Mouse (Mus musculus): ENCODE results near the gene Try10. TPM values are rescaled to one million over a fixed set of nuclear protein-coding genes. Genes with fewer than 3 reads are reported as not detected.
"Not testable (repeated sequence)": the region's sequence is repeated elsewhere in the genome, so short reads cannot be mapped to it uniquely, and the experiment has no call there.

Gene Try10
- polyA plus RNA-seq (2014; fragmentation: Nextera tagmentation; extraction: Ambion mirVana), result not detected in 2 replicates

DNA sequence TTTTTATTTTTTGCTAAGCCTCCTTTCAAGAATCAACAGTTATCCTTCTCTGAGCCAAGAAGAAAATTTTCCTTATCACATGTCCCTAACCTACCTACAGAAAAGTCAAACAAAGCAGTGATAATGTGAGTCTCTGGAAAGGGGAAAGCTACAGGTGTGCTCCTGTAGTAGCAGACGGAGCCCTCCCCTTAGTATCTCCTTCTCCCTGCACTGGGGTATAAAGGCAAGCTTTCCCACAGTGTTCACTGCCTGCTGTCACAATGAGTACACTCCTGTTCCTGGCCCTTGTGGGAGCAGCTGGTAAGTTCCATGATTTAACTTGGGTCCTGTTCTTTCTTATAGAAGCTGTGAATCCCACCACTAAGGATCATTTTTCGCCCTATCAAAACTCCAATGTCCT lies at the start of gene Try10:
TSS of gene Try10 (plus strand) at position 174 of the 400 bp plus-strand sequence.
- DNase-seq (ENCODE audit: low spot score) (no peak), ATAC-seq (ENCODE audit: low read depth) (no peak)
- no peak within 1 kb of the TSS for H3K27ac ChIP-seq (replicated peaks; ENCODE audit: low read depth, low read length)
- H3K27me3 ChIP-seq (replicated peaks; ENCODE audit: control insufficient read depth, insufficient read depth, low read length), result no peaks in the 10 kb centered on the region
- H3K9me3 ChIP-seq (ENCODE audit: control insufficient read depth, low read length), result no peaks in the 10 kb centered on the region
- H3K4me3 ChIP-seq (ENCODE audit: low read depth, low read length), result no peak within 1 kb of the TSS
- H3K9ac ChIP-seq (ENCODE audit: low read depth, low read length), result no peak within 1 kb of the TSS
- H3K36me3 ChIP-seq (ENCODE audit: control insufficient read depth, insufficient read depth, low read length), result no peaks in the 10 kb centered on the region
- H3K4me1 ChIP-seq (ENCODE audit: control insufficient read depth, insufficient read depth, low read length), result no peaks in the 10 kb centered on the region
- WGBS, result 85% methylated on average over 2 of the region's 2 CpGs
- no peak within 1 kb of the TSS for H3K4me2 ChIP-seq (ENCODE audit: low read depth, low read length)

DNA sequence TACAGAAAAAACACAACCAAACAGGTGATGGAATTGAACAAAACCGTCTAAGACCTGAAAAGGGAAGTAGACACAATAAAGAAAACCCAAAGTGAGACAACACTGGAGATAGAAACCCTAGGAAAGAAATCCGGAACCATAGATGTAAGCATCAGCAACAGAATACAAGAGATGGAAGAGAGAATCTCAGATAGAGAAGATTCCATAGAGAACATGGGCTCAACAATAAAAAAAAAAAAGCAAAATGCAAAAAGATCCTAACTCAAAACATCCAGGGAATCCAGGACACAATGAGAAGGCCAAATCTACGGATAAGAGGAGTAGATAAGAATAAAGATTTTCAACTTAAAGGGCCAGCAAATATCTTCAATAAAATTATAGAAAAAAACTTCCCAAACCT lies 37.2 kb upstream of the Try10 start, which contains the start of gene Try5:
TSS of gene Try5 (minus strand) at position 101 of the 400 bp plus-strand sequence.
- DNase-seq (ENCODE audit: low spot score); H3K4me2 ChIP-seq (ENCODE audit: low read depth, low read length); H3K36me3 ChIP-seq (ENCODE audit: control insufficient read depth, insufficient read depth, low read length); H3K9me3 ChIP-seq (ENCODE audit: control insufficient read depth, low read length); H3K27ac ChIP-seq (replicated peaks; ENCODE audit: low read depth, low read length); H3K4me3 ChIP-seq (ENCODE audit: low read depth, low read length); H3K4me1 ChIP-seq (ENCODE audit: control insufficient read depth, insufficient read depth, low read length); ATAC-seq (ENCODE audit: low read depth); H3K9ac ChIP-seq (ENCODE audit: low read depth, low read length); H3K27me3 ChIP-seq (replicated peaks; ENCODE audit: control insufficient read depth, insufficient read depth, low read length): not testable (repeated sequence)
- 68% methylated on average over 3 of the region's 3 CpGs for WGBS

DNA sequence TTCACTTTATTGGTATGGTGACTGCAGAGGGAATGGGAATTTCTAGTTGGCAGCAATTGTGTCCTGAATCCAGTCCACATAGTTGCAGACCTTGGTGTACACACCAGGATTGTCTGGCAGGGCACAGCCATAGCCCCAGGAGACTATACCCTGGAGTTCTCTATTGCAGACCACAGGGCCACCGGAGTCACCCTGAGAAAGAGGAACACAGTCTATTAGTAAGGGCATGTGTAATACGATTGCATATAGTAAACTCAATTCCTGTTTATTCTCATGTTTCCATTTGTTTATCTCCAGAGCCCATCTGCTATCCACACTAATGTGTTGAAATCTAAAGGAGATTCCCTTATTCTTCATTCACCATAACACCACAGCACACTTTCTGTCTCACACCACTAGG lies 19.9 kb downstream of the Try10 start:
- H3K9me3 ChIP-seq (ENCODE audit: control insufficient read depth, low read length); H3K27ac ChIP-seq (replicated peaks; ENCODE audit: low read depth, low read length); ATAC-seq (ENCODE audit: low read depth); H3K36me3 ChIP-seq (ENCODE audit: control insufficient read depth, insufficient read depth, low read length); H3K27me3 ChIP-seq (replicated peaks; ENCODE audit: control insufficient read depth, insufficient read depth, low read length); H3K9ac ChIP-seq (ENCODE audit: low read depth, low read length); H3K4me3 ChIP-seq (ENCODE audit: low read depth, low read length); H3K4me1 ChIP-seq (ENCODE audit: control insufficient read depth, insufficient read depth, low read length); H3K4me2 ChIP-seq (ENCODE audit: low read depth, low read length); DNase-seq (ENCODE audit: low spot score): not testable (repeated sequence)
- 80% methylated on average over 1 of the region's 2 CpGs for WGBS

DNA sequence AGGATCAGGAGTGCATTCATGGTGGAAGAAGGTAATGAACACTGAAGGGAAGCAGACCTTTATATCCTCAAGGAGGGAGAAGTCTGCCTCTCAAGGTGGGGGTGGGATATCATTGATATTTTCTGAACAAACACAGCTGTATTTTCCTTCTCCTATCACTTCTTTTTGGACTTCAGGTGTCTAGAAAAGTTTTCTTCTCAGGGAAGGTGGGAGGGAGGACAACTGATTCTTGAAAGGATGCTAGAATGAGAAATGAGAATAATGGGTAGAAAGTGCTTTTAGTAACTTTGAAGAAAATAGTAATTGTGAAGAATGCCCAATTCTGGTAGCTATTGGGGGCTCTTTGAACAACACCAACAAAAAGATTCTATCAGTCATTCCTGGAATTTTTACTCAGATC lies 23.7 kb downstream of the Try10 start, which contains the start of gene Prss3:
TSS of gene Prss3 (minus strand) at position 101 of the 400 bp plus-strand sequence.
- ATAC-seq (ENCODE audit: low read depth); H3K4me2 ChIP-seq (ENCODE audit: low read depth, low read length); H3K27me3 ChIP-seq (replicated peaks; ENCODE audit: control insufficient read depth, insufficient read depth, low read length); H3K4me3 ChIP-seq (ENCODE audit: low read depth, low read length); H3K4me1 ChIP-seq (ENCODE audit: control insufficient read depth, insufficient read depth, low read length); DNase-seq (ENCODE audit: low spot score); H3K36me3 ChIP-seq (ENCODE audit: control insufficient read depth, insufficient read depth, low read length); H3K27ac ChIP-seq (replicated peaks; ENCODE audit: low read depth, low read length); H3K9me3 ChIP-seq (ENCODE audit: control insufficient read depth, low read length); H3K9ac ChIP-seq (ENCODE audit: low read depth, low read length): not testable (repeated sequence)

DNA sequence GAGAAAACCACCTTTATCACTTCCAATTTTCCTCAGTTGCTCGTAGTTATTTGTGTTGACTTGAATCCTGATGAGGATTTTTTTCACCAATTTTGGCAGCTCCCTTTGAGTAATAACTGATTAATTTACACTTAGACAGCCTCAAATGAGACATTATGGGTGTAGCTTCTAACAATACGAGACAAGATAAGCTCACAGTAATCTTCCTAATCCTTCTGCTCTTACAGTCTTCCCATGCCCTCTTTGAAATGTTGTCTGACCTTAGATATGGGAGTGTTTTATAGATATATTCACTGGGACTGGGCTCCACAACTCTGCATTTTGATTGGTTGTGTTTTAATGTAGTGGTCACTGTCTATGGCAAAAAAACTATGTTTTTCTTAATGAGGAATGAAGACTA lies 32.9 kb downstream of the Try10 start:
- H3K4me1 ChIP-seq (ENCODE audit: control insufficient read depth, insufficient read depth, low read length), result no peaks in the 10 kb centered on the region
- H3K4me2 ChIP-seq (ENCODE audit: low read depth, low read length), result no peak overlapping the region
- H3K27ac ChIP-seq (replicated peaks; ENCODE audit: low read depth, low read length), result no peak overlapping the region
- no peaks in the 10 kb centered on the region for H3K9me3 ChIP-seq (ENCODE audit: control insufficient read depth, low read length)
- no peak for ATAC-seq (ENCODE audit: low read depth)
- DNase-seq (ENCODE audit: low spot score), result no peak
- no peaks in the 10 kb centered on the region for H3K27me3 ChIP-seq (replicated peaks; ENCODE audit: control insufficient read depth, insufficient read depth, low read length)
- H3K36me3 ChIP-seq (ENCODE audit: control insufficient read depth, insufficient read depth, low read length), result no peaks in the 10 kb centered on the region
- no peak overlapping the region for H3K9ac ChIP-seq (ENCODE audit: low read depth, low read length)
- WGBS, result 71% methylated on average over 2 of the region's 2 CpGs
- H3K4me3 ChIP-seq (ENCODE audit: low read depth, low read length), result no peak overlapping the region

DNA sequence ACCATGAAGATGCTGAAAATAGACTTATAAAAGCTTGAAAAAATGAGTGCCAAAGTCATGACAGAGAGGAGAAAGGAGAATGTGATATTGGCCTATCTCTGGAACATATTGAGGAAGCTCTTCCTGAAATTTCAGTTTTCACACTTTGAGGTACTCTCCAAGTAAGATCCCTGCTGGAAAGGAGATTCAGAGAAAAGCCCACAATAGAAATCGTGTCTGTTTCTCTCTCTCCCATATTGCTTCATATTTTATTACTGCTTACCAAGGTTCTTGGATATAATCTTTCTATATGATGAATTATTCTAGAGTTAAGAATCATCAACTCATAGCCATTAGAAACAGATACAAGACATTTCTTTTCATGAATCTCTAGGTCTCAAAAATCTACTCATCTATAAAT lies 37.7 kb downstream of the Try10 start:
- not testable (repeated sequence) for DNase-seq (ENCODE audit: low spot score)

DNA sequence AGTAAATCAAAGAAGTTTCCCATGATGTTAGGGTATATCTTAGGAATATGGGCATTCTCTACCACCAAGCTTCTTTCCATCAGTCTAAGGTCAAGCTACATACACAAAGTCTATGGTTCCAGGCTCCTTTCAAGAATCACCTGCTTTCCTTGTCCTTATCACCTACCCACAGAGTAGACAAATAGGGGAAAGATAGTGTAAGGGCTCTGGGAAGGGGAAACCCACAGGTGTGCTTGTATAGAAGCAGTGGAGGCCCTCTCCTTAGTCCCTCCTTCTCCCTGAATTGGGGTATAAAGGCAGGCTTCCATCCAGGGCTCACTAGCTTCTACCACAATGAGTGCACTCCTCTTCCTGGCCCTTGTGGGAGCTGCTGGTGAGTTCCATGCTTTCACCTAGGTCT lies 38.2 kb downstream of the Try10 start, which contains the start of gene Gm5771:
TSS of gene Gm5771 (plus strand) at position 301 of the 400 bp plus-strand sequence.
- not testable (repeated sequence) for H3K9ac ChIP-seq (ENCODE audit: low read depth, low read length); H3K27ac ChIP-seq (replicated peaks; ENCODE audit: low read depth, low read length); H3K9me3 ChIP-seq (ENCODE audit: control insufficient read depth, low read length); H3K4me3 ChIP-seq (ENCODE audit: low read depth, low read length); H3K4me1 ChIP-seq (ENCODE audit: control insufficient read depth, insufficient read depth, low read length); DNase-seq (ENCODE audit: low spot score); H3K36me3 ChIP-seq (ENCODE audit: control insufficient read depth, insufficient read depth, low read length); H3K27me3 ChIP-seq (replicated peaks; ENCODE audit: control insufficient read depth, insufficient read depth, low read length); H3K4me2 ChIP-seq (ENCODE audit: low read depth, low read length); ATAC-seq (ENCODE audit: low read depth)

More for the DNA sequence above, 37.7 kb downstream of the Try10 start:
- not testable (repeated sequence) for ATAC-seq (ENCODE audit: low read depth); H3K9me3 ChIP-seq (ENCODE audit: control insufficient read depth, low read length); H3K27ac ChIP-seq (replicated peaks; ENCODE audit: low read depth, low read length); H3K9ac ChIP-seq (ENCODE audit: low read depth, low read length); H3K4me1 ChIP-seq (ENCODE audit: control insufficient read depth, insufficient read depth, low read length); H3K4me3 ChIP-seq (ENCODE audit: low read depth, low read length); H3K4me2 ChIP-seq (ENCODE audit: low read depth, low read length); H3K27me3 ChIP-seq (replicated peaks; ENCODE audit: control insufficient read depth, insufficient read depth, low read length); H3K36me3 ChIP-seq (ENCODE audit: control insufficient read depth, insufficient read depth, low read length)
- 77% methylated on average over 1 of the region's 1 CpGs for WGBS

Other genes with a start within 250 kb of the Try10 start
- gene Try4, start 51.8 kb upstream of the Try10 start, polyA plus RNA-seq (2014; fragmentation: Nextera tagmentation; extraction: Ambion mirVana), result not detected in 2 replicates
- gene Try5, start 37.3 kb upstream of the Try10 start, polyA plus RNA-seq (2014; fragmentation: Nextera tagmentation; extraction: Ambion mirVana), result not detected in 2 replicates
- not detected in 2 replicates for gene Prss3, start 23.6 kb downstream of the Try10 start, polyA plus RNA-seq (2014; fragmentation: Nextera tagmentation; extraction: Ambion mirVana)
- not detected in 2 replicates for gene Gm5771, start 38.3 kb downstream of the Try10 start, polyA plus RNA-seq (2014; fragmentation: Nextera tagmentation; extraction: Ambion mirVana)
- not detected in 2 replicates for gene Gm10334, start 92.0 kb downstream of the Try10 start, polyA plus RNA-seq (2014; fragmentation: Nextera tagmentation; extraction: Ambion mirVana)
- not detected in 2 replicates for gene Prss1, start 104.8 kb downstream of the Try10 start, polyA plus RNA-seq (2014; fragmentation: Nextera tagmentation; extraction: Ambion mirVana)
- gene Prss2, start 167.7 kb downstream of the Try10 start, polyA plus RNA-seq (2014; fragmentation: Nextera tagmentation; extraction: Ambion mirVana), result not detected in 2 replicates

Measured in embryonic facial prominence, embryonic 14.5 days (tissue).